Mouse (Mus musculus) heart, adult 9 months (tissue): ENCODE measurements around the gene Gm20929.
"Not testable (repeated sequence)": the region's sequence is repeated elsewhere in the genome, so short reads cannot be mapped to it uniquely, and the experiment has no call there.

ENCODE experiments used
- DNase-seq, 2 experiments: peaks; one replicate each; pipeline ENCODE4 v3.0.0; 2022; ENCODE audit warnings: low spot score in 2 of 2

Gm20929 gene

GRCm38 (mm10) chrY:53843649-53844048, at the start of gene Gm20929:
Gene Gm20929, plus strand, starts transcription at chrY:53843949.
- not testable (repeated sequence) for DNase-seq
